Mouse (Mus musculus) liver, adult (tissue): ENCODE results near the gene Supt4a.
A peak's percentile ranks its signal among the peaks of the same experiment; 100 is the strongest.

Experiments
- GATA4 ChIP-seq: IDR thresholded peaks from 2 replicates; pipeline ENCODE4 v1.6.1; 2014; ENCODE audit warnings: mild to moderate bottlenecking, low read length; ENCODE audit not compliant: insufficient replicate concordance

Supt4a gene

DNA sequence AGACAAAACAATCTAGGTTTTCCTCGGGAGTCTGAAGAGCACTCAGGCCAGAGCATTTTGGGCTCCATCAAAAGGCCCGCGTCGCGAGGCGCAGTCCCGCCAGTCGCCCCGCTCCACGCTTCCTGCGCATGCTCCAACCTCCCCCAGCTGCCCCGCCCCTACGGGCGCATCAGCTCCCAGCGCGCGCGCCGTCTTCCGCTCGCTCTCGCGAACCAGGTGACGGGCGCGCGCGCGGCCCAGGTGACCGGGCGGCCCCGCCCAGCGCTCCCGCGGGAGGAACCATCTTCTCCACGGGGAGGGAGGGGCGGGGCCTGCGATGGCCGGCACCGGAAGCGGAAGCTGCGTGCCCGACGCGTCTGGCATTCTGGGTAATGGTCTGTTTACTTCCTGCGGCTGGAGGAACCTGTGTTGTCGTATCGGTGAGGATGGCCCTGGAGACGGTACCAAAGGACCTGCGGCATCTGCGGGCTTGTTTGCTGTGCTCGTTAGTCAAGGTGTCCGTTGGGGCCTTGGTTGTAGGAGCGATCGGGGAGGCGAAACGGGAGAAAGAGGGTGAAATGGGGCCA is at the start of gene Supt4a:
Supt4a (plus strand) TSS at position 378 of the 566 bp plus-strand sequence.
- peak; percentile 41; the same call in 1 of the 2 replicates for TF ChIP-seq GATA4

DNA sequence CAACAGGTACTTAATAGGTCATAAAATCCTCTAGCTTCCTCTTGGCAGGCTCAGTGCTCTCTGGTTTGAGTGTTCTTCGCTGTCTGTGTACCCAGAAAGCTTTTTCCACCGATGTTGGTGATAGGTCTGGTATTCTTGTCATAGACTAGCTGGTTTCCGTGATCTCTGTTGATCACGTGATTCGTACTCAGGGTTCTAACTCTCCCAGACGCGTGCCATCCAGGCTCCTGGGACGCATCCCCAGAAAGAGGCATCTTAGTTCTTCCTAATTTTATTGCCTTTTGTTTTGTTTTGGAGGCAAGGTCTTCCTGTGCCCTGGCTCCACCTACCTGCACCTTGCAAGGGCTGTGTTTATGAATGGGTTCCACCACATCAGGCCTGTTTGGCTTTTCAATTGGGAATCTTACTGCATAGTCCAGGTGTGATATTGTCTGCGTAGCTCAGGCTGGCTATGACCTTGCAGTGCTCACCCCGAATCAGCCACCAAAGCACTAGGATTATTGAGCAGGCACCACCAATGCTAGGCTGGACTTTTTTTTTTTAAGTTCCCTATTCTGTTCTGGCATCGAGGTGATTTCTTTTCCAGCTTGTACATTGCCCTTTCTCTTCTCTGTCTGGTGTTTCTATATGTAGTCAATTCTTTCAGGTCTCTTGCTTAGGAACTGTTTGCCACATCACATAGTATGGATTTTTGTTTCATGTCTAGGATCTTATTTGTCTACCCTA is 48.7 kb upstream of the Supt4a start:
- TF ChIP-seq GATA4: no peak

DNA sequence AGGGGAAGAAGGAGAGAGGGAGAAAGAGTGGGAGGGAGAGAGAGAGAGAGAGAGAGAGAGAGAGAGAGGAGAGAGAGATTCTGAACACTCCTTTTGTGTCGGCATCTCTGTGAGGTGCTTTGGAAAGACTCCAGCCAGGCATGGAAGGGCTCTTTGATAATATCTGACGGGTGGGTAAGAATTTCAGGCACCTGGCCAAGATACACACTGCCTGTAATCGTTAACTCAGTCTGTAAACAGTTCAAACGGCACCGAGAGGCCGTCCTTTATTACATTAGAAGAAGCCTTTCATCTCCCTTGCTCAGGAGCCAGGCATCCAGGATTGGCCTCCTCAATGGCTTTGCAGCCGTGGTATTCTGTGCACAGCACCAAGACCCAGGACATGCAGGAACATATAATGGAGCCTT is 47.9 kb upstream of the Supt4a start:
- TF ChIP-seq GATA4: peak; percentile 18; the same call in 1 of the 2 replicates

DNA sequence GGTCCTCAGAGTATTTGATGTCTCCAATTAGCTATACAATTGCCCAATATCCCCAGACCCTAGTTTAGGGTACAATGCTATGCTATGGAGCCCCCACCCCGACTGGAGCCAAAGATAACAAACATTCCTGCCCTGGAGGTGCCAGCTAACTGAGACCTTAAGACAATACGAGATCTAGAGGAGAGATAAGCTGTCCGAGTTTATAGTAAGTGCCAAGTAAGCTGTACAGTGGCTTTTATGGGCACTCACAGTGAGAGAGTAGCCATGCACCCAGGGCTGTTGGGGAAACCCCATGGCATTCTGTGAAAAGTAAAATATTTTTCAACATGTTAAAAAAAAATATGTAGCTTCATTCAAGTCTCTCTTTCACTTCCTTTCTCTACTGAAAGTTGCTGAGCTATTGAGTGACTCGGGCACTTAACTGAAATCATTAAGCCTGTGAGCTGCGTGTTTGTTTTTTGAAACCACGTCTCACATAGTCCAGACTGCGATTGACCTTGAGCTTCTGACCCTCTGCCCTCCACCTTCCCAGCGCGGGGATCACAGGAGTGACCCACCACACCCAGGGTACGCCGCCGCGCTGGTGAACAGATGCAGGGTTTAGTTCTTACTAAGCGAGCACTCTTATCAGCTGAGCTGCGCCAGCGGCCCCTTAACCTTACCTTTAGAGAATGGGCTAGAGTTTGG is 47.2 kb upstream of the Supt4a start:
- no peak for TF ChIP-seq GATA4

DNA sequence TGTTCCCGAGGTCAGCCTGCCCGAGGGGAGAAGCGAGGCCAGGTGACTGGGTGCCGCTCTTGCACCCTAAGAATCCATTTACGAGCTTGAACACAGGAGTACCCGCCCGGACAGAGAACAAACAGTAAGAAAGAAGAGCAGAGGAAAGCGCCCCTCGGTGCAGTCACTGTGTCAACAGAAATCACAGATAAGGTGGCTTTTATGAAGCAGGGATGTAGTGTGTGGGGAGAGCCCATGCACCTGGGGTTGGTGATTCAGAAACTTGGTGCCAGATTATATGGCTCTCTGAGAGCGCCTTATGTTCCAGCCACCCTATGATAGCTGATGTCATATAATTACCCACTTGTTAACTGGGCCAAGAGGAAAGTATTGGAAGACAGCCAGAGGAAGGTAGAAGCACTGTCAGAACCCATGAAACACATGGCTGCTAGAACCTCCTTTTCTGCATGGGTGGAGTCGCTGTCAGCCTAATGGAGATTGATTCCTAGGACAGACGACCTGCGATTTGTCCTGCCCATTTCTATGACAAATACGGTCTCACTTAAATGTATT is 40.1 kb upstream of the Supt4a start:
- no peak for TF ChIP-seq GATA4

DNA sequence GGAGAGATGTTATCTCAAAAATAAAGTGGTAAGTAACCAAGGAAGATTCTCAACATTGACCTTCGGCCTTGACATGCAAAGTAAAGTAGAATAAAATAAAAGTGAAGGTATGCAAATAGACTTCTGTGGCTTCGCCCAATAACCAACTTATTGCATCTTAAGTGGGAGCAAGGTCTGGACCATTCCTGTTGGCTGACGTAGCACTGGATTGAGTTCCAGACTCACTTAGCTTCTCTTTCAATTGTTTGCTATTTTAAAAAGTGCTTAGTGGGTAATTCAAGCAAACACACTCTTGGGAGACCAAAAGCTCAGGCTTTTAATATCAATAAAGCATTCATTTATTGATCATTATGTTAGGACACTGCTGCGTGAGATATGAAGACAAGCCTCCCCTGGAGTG is 39.2 kb upstream of the Supt4a start:
- no peak for TF ChIP-seq GATA4

DNA sequence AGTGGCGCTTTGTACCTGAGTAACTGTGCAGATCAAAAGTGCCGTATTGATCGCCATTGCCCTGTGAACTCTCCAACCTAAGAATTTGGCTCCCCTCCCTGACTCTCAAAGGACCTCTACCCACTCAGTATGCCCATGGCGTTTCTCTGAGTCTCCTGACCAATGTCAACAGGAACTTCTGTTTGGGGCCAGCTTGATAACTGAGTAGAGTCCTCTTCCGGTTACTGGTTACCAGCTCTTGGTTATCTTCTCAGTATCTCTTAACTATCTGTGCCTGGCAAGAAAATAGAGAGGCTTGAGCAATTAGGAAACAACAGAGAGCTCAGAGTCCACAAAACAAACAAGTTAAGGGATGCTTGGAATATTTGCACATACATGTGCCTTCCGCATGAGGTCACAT is 36.2 kb upstream of the Supt4a start:
- TF ChIP-seq GATA4: peak; percentile 47

DNA sequence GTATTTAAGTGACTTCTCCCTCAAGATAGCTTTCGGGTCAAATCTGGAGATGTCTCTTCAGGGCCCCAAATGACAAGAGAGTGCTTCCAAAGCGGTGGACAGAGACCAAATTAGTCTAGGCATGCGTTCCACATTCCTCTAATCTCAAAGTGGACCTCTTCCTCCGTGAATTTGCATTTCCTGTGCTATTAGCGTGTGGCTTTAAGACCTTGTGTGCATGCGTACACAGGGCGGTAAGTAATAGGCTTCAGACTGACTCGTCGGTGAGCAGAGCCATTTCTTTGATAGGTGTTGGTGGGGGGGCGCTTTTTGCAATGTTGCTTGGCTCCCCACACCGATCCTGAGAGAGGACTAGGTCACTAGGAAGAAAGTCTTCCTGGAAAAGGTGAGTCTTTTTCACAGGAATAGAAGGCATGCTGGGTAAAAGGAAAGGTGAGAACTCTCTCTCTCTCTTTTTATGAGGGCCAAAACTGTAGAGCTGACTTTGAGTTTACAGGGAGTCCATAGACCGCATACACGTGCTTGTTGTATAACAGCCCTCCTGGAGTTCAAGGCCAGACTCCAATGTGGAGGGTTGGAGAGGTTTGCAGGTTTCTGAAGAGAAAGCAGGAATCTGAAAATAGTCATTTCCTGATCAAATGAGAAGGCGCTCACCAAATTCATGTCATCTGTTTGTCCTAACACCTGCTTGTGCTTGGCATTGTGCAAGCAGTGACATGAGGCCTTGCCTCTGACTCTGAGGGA is 35.3 kb upstream of the Supt4a start:
- TF ChIP-seq GATA4: no peak

DNA sequence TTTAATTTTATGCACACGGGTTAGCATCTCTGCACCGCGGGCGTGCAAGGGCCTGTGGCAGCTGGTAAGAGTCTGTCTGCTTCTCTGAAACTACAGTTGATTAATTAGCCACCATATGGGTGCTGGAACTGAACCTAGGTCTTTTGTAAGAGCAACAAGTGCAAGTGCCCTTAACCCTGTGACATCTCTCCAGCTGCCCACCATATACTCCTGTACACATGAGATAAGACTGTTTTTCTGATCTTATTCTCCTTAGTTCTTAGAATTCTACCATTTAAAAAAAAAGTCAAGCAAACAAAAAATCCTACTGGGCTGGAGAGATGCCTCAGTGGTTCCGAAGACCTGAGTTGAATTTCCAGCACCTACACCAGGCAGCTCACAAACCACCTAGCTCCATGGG is 33.7 kb upstream of the Supt4a start:
- TF ChIP-seq GATA4: no peak

DNA sequence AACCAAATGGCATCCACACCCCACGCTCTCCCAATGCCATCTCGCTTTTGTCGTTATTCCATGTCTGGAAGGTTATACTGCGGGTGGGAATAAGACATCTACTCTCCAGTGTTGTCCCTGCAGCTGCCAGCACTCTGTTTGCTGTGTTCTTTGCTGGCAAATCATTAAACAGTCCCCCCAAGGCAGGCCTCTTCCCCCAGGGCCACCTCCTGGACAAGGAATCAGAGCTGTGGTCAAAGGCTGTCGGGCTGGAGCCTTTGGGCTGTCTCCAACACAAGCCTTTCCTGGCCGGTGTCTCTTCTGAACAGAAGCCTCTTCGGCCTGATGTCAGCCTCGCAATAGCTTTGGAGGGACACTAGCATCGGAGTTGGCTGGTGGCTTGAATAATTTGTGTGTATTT is 33.1 kb upstream of the Supt4a start:
- no peak for TF ChIP-seq GATA4

DNA sequence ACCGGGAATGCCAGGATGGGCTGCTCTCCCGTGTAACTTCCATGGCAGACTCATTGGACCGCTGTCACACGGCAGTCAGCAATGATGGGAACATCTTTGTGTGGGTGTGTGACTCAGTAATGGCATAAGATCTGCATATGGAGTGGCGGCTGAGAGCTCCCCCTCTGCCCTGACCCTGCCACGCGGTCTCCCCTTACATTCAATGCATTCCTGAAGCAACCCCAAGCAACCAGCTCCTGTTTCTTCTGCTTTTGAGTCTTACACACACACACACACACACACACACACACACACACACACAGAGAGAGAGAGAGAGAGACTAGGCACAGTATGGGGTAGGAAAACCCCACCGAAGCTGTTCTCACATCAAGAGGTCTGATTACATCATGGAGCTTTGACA is 29.8 kb upstream of the Supt4a start:
- TF ChIP-seq GATA4: no peak

DNA sequence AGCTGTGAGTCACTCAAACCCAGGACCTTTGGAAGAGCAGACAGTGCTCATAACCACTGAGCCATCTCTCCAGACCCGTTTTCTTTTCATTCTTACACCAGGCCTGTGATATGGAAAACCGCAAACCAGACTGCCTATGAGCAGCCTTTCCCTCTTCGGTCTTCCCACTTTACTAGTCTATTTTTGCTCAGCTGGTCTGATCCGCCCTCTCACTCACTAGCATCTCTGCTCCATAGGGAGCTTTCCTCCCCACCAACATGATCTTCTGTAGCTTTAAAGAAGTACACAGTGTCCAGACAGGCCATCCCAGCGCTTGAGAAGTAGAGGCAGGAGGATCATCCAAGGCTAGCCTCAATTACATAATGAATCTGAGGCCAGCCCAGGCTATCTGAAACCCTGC is 28.4 kb upstream of the Supt4a start:
- TF ChIP-seq GATA4: no peak

DNA sequence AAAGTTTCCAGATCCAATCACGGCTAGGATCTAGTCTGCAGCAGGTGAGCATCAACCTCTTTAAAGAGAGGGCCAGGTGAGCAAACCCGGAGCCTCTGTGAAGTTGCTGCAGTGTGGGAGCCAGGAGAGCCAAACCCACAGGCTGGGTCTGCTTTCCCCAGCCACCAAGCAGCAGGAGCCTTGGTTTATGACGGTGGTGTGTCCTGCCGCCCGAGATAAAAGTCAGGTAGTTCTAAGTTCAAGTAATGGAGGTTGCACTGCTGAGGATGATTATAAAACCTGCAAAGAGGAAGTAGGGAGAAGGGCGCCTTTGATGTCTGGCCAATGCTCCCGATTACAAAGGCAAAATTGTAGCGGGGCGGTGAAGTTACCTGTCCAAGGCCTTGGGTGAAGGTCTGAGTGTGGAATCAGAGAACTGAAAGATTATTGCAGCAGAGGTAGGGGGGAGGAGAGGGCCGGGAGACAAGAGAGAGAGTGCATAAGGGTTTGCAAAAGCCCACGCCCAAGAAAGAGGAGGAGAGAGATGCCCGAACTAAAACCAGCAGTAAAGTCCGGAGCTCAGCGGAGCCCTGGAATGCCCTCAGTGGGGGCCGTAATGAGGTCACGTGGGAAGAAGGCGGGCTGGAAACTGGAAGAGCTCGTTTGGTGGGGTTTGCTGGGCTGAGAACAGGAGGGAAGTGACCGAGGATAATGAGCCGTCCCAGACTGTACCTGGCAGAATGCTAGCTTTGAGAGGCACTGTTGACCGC is 27.7 kb upstream of the Supt4a start:
- TF ChIP-seq GATA4: no peak

DNA sequence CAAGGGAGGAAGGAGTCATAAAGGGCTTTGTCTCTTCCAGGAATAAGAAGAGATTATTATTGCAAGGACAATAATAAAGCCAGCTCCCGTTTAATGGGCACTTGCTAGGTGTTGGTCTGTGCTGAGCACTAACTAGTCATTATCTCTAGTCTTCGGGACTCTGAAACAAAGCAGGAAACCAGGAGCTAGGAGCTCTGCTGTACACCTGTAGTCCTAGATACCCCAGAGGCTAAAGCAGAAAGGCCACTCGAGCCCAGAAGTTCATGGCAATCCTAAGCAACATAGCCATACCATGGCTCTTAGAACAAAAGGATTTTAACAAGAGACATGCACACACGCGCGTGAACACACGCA is 27.1 kb upstream of the Supt4a start:
- no peak for TF ChIP-seq GATA4

DNA sequence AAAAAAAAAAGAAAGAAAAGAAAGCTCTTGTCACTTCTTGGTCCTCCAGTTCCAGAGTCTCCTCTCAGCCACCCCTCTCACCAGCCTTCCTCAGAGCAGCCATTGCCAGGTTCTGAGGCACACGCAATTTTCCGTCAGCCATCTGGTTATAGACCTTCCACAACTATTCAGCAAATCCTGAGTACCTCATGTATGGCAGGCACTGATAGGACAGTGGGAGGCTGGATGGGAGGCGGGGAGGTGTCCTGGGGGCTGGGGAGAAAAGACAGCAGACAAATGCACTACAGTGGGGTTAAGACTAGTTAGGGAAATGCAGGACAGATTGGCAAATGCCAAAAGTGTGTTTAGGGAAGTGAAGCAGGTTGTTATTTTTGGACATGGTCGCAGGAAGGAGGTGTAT is 25.2 kb upstream of the Supt4a start:
- no peak for TF ChIP-seq GATA4

DNA sequence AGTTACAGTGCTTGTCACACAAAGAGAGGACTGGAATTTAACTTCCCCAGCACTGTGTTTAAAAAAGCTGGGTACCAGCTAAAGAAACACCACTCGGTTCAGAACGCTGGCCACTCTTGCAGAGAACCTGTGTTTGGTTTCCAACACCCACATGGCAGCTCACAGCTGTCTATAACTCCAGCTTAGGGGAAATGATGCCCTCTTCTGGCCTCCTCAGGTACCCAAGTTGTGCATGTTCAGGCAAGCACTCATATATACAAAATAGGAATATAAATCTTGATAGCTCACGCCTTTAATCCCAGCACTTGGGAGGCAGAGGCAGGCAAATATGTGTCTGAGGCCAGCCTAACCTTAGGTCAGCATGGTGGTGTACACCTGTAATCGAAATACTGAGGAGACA is 21.4 kb upstream of the Supt4a start:
- TF ChIP-seq GATA4: no peak
